9 mouse cellular contexts compared by ENCODE assay signal in the genomic region with DNA sequence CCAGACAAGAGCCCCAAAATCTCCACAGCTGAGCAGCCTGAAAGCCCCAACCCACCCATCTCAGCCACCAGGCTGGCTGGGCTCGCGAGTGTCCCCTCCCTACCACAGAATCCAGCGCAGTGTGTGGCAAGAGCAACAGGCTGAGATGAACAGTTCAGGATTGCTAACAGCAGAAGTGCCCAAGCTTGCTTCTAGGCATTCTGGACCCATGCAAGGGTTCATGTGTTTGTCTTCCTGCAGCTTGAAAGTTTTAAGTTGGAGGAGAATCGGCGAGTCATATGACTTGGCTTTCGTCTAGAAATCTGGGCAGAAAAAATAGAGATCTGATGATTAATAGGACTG. TPM values are rescaled to one million over a fixed set of nuclear protein-coding genes. Genes with fewer than 3 reads are reported as not detected.
A peak's percentile ranks its signal among the peaks of the same experiment; 100 is the strongest.
DNase-seq lines count a peak whose midpoint lies in the region; ATAC-seq and TF ChIP-seq lines count a peak whose summit lies in the region.
"Had no signal": no experiment of that assay in that cellular context is flagged by ENCODE, and none has a peak within 500 bp of the region (broad histone marks: within the 10 kb centered on the region; RNA-seq: fewer than 3 reads in every experiment).

No protein-coding gene starts in this region.

- no peak overlapping the region for H3K27ac ChIP-seq in kidney, embryonic 15.5 days
- H3K27ac ChIP-seq in embryonic facial prominence, embryonic 13.5 days: no peak overlapping the region
- H3K27ac ChIP-seq in hindbrain, postnatal 0 days: peak overlapping the region; percentile 75
- peak overlapping the region; percentile 69 for H3K27ac ChIP-seq in midbrain, postnatal 0 days (ENCODE audit: low read depth, low read length)

- H3K36me3 ChIP-seq in kidney, embryonic 15.5 days: no peaks in the 10 kb centered on the region
- no peaks in the 10 kb centered on the region for H3K36me3 ChIP-seq in embryonic facial prominence, embryonic 13.5 days
- no peaks in the 10 kb centered on the region for H3K36me3 ChIP-seq in hindbrain, postnatal 0 days (ENCODE audit: insufficient read depth, low read length)
- H3K36me3 ChIP-seq in midbrain, postnatal 0 days (ENCODE audit: insufficient read depth, low read length): no peaks in the 10 kb centered on the region

- H3K9me3 ChIP-seq in kidney, embryonic 15.5 days (replicated peaks): no peaks in the 10 kb centered on the region
- no peaks in the 10 kb centered on the region for H3K9me3 ChIP-seq in embryonic facial prominence, embryonic 13.5 days
- H3K9me3 ChIP-seq in hindbrain, postnatal 0 days (ENCODE audit: low read length): no peaks in the 10 kb centered on the region
- no peaks in the 10 kb centered on the region for H3K9me3 ChIP-seq in midbrain, postnatal 0 days (ENCODE audit: low read length)

- peak overlapping the region; percentile 79 for H3K4me2 ChIP-seq in kidney, embryonic 15.5 days
- H3K4me2 ChIP-seq in embryonic facial prominence, embryonic 13.5 days: peak overlapping the region; percentile 88
- peak overlapping the region; percentile 87 for H3K4me2 ChIP-seq in hindbrain, postnatal 0 days (ENCODE audit: low read depth, low read length)
- H3K4me2 ChIP-seq in midbrain, postnatal 0 days (ENCODE audit: low read depth, low read length, poor library complexity, severe bottlenecking): peak overlapping the region; percentile 54

- DNase-seq in kidney, adult 11 months: no peak
- DNase-seq in hindbrain, postnatal 0 days (ENCODE audit: low spot score): no peak
- no peak for DNase-seq in midbrain, postnatal 0 days (ENCODE audit: low spot score)
- no peak for DNase-seq in adipocyte (ENCODE audit: low spot score)
- DNase-seq in urinary bladder, postnatal 25 days (ENCODE audit: low spot score): no peak
- no peak for DNase-seq in cerebellum, postnatal 14 days

- H3K4me1 ChIP-seq in kidney, embryonic 15.5 days: peaks cover 7% of the 10 kb centered on the region
- peaks cover 5% of the 10 kb centered on the region; the same call in 1 of the 2 replicates for H3K4me1 ChIP-seq in embryonic facial prominence, embryonic 13.5 days
- no peaks in the 10 kb centered on the region for H3K4me1 ChIP-seq in hindbrain, postnatal 0 days (ENCODE audit: insufficient read depth, low read length)
- H3K4me1 ChIP-seq in midbrain, postnatal 0 days (ENCODE audit: insufficient read depth, low read length): no peaks in the 10 kb centered on the region

- H3K27me3 ChIP-seq in kidney, embryonic 15.5 days: peaks cover 26% of the 10 kb centered on the region; the same call in 1 of the 2 replicates
- H3K27me3 ChIP-seq in embryonic facial prominence, embryonic 13.5 days: peaks cover 24% of the 10 kb centered on the region
- no peaks in the 10 kb centered on the region for H3K27me3 ChIP-seq in hindbrain, postnatal 0 days (ENCODE audit: insufficient read depth, low read length)
- H3K27me3 ChIP-seq in midbrain, postnatal 0 days (ENCODE audit: insufficient read depth, low read length): no peaks in the 10 kb centered on the region

- 3% methylated on average over 6 of the region's 6 CpGs for WGBS in kidney, embryonic 15.5 days
- 2% methylated on average over 6 of the region's 6 CpGs for WGBS in embryonic facial prominence, embryonic 13.5 days
- under 1% methylated on average over 6 of the region's 6 CpGs for WGBS in hindbrain, postnatal 0 days
- WGBS in midbrain, postnatal 0 days: 4% methylated on average over 6 of the region's 6 CpGs

- peak; percentile 78 for ATAC-seq in kidney, embryonic 15.5 days (replicated peaks; ENCODE audit: low FRiP score)
- peak; percentile 75; the same call in 1 of the 2 replicates for ATAC-seq in embryonic facial prominence, embryonic 13.5 days (ENCODE audit: insufficient number of reproducible peaks, insufficient read depth, low FRiP score, low TSS enrichment, low read depth)
- ATAC-seq in hindbrain, postnatal 0 days: no peak; the same call in 1 of the 2 replicates
- ATAC-seq in midbrain, postnatal 0 days (ENCODE audit: low FRiP score): no peak

- H3K4me3 ChIP-seq in kidney, embryonic 15.5 days (replicated peaks): peak overlapping the region; percentile 50
- peak overlapping the region; percentile 56 for H3K4me3 ChIP-seq in embryonic facial prominence, embryonic 13.5 days
- H3K4me3 ChIP-seq in hindbrain, postnatal 0 days (ENCODE audit: low read length): peak overlapping the region; percentile 60
- H3K4me3 ChIP-seq in midbrain, postnatal 0 days (ENCODE audit: low read depth, low read length): peak overlapping the region; percentile 49

- H3K9ac ChIP-seq in kidney, embryonic 15.5 days: 0 out of 2 replicates have a peak overlapping the region, but pooled peaks have one; percentile 29
- H3K9ac ChIP-seq in embryonic facial prominence, embryonic 13.5 days: peak overlapping the region; percentile 73
- peak overlapping the region; percentile 55 for H3K9ac ChIP-seq in hindbrain, postnatal 0 days (replicated peaks; ENCODE audit: low read length)
- peak overlapping the region; percentile 50 for H3K9ac ChIP-seq in midbrain, postnatal 0 days (replicated peaks; ENCODE audit: low read length, poor library complexity, severe bottlenecking)

- no peak for TF ChIP-seq CTCF in hindbrain, postnatal 0 days (IDR thresholded peaks at IDR 0.05; ENCODE audit: low read depth)
- TF ChIP-seq CTCF in midbrain, postnatal 0 days (IDR thresholded peaks at IDR 0.05): no peak

RNA-seq across cellular contexts. Expression of a gene that starts 43.1 kb away (rescaled TPM):
- 3.0 and 3.9 TPM in 2 replicates for polyA plus RNA-seq in kidney, embryonic 15.5 days (2015; fragmentation: Nextera tagmentation; extraction: Ambion mirVana)
- 10.7 and 12.5 TPM in 2 replicates for polyA plus RNA-seq in embryonic facial prominence, embryonic 13.5 days (2015; fragmentation: Nextera tagmentation; extraction: Ambion mirVana)
- 14.1 and 14.3 TPM in 2 replicates for total RNA-seq in hindbrain, postnatal 0 days (2014; rRNA removed)
- 26.9 TPM in 2 replicates for polyA plus RNA-seq in hindbrain, postnatal 0 days (2015; fragmentation: Nextera tagmentation; extraction: Ambion mirVana)
- total RNA-seq in midbrain, postnatal 0 days (2014; rRNA removed): 17.0 and 18.9 TPM in 2 replicates
- 22.2 and 22.5 TPM in 2 replicates for polyA plus RNA-seq in midbrain, postnatal 0 days (2015; fragmentation: Nextera tagmentation; extraction: Ambion mirVana)

RNA-seq across cellular contexts. Expression of a gene that starts 43.3 kb away (rescaled TPM):
- 0.15 and 0.49 TPM in 2 replicates for polyA plus RNA-seq in kidney, embryonic 15.5 days (2015; fragmentation: Nextera tagmentation; extraction: Ambion mirVana)
- 2.7 and 3.2 TPM in 2 replicates for polyA plus RNA-seq in embryonic facial prominence, embryonic 13.5 days (2015; fragmentation: Nextera tagmentation; extraction: Ambion mirVana)
- 12.3 and 12.9 TPM in 2 replicates for total RNA-seq in hindbrain, postnatal 0 days (2014; rRNA removed)
- polyA plus RNA-seq in hindbrain, postnatal 0 days (2015; fragmentation: Nextera tagmentation; extraction: Ambion mirVana): 34.2 and 37.3 TPM in 2 replicates
- total RNA-seq in midbrain, postnatal 0 days (2014; rRNA removed): 15.3 and 21.2 TPM in 2 replicates
- polyA plus RNA-seq in midbrain, postnatal 0 days (2015; fragmentation: Nextera tagmentation; extraction: Ambion mirVana): 43.6 and 46.6 TPM in 2 replicates
- polyA plus RNA-seq: spleen, adult 2 months had no signal

Comparison
In these comparisons a context has a peak if more than half of its experiments do, and no peak if none do; other contexts are left out.
1. ATAC-seq: peak in kidney, embryonic 15.5 days (single experiment) and embryonic facial prominence, embryonic 13.5 days (single experiment); none in hindbrain, postnatal 0 days (single experiment) and midbrain, postnatal 0 days (single experiment).
2. H3K27ac ChIP-seq: peak in hindbrain, postnatal 0 days (single experiment) and midbrain, postnatal 0 days (single experiment); none in kidney, embryonic 15.5 days (single experiment) and embryonic facial prominence, embryonic 13.5 days (single experiment).
3. Peak in every context shown above with its lines, with median percentiles within 50 percentile points of each other: H3K4me2 ChIP-seq, H3K4me3 ChIP-seq and H3K9ac ChIP-seq.